Mouse (Mus musculus) heart, embryonic 14.5 days (tissue): ENCODE data around the gene Peli2. TPM values are rescaled to one million over a fixed set of nuclear protein-coding genes. Genes with fewer than 3 reads are reported as not detected.

Experiments
- ATAC-seq: fragments of 200-750 bp; cut with Nextera tagmentation; 2 replicates; pipeline ENCODE4 v1.8.0; 2017; ENCODE audit warnings: low read depth, moderate TSS enrichment; ENCODE audit not compliant: insufficient number of reproducible peaks, insufficient read depth, low FRiP score
- H3K27ac ChIP-seq, 2 experiments: fragments of 200-500 bp in 1 of 2; fragments of 300-500 bp in 1 of 2; sonication (generic) in 1 of 2; replicated peaks in 1 of 2; 2 replicates each; pipeline ENCODE4 v1.5.1; 2012 to 2014; ENCODE audit warnings: low read depth in 2 of 2, low read length in 2 of 2, control low read depth in 1 of 2, mild to moderate bottlenecking in 1 of 2, mixed read lengths in 1 of 2; ENCODE audit not compliant: control insufficient read depth in 1 of 2, insufficient read depth in 1 of 2
- H3K27me3 ChIP-seq: fragments of 300-500 bp; sonication (generic); 2 replicates; pipeline ENCODE4 v1.6.1; 2014; ENCODE audit warnings: mild to moderate bottlenecking, low read length, control low read depth; ENCODE audit not compliant: control insufficient read depth, insufficient read depth
- H3K36me3 ChIP-seq: fragments of 300-500 bp; sonication (generic); 2 replicates; pipeline ENCODE4 v1.6.1; 2014; ENCODE audit warnings: mild to moderate bottlenecking, control low read depth, low read length, mixed read lengths; ENCODE audit not compliant: control insufficient read depth, insufficient read depth
- H3K4me1 ChIP-seq, 2 experiments: fragments of 200-500 bp in 1 of 2; fragments of 300-500 bp in 1 of 2; sonication (generic) in 1 of 2; 2 replicates each; pipeline ENCODE4 v1.6.1; 2012 to 2014; ENCODE audit warnings: low read length in 2 of 2, control low read depth in 1 of 2, mixed read lengths in 1 of 2; ENCODE audit not compliant: control insufficient read depth in 2 of 2, insufficient read depth in 2 of 2
- H3K4me2 ChIP-seq: fragments of 300-500 bp; sonication (generic); 2 replicates; pipeline ENCODE4 v1.6.1; 2014; ENCODE audit warnings: mild to moderate bottlenecking, low read length
- H3K4me3 ChIP-seq, 2 experiments: fragments of 200-500 bp in 1 of 2; fragments of 300-500 bp in 1 of 2; sonication (generic) in 1 of 2; 2 replicates each; pipeline ENCODE4 v1.5.1; 2012 to 2014; ENCODE audit warnings: low read length in 2 of 2, mild to moderate bottlenecking in 2 of 2, control low read depth in 1 of 2, low read depth in 1 of 2, moderate library complexity in 1 of 2; ENCODE audit not compliant: control insufficient read depth in 1 of 2, insufficient read depth in 1 of 2
- H3K9ac ChIP-seq: fragments of 300-500 bp; sonication (generic); 2 replicates; pipeline ENCODE4 v1.6.1; 2014; ENCODE audit warnings: mild to moderate bottlenecking, low read length
- H3K9me3 ChIP-seq: fragments of 300-500 bp; sonication (generic); 2 replicates; pipeline ENCODE4 v1.6.1; 2016; ENCODE audit warnings: low read length, control low read depth; ENCODE audit not compliant: control insufficient read depth
- WGBS: fragments of 180-500 bp; shearing (Covaris S2); extraction: QIAGEN DNeasy Blood & Tissue Kit; methylation state at CpG from one replicate; pipeline ENCODE4 v1.1.7; 2014; 5-methylcytosine and 5-hydroxymethylcytosine counted together
- polyA plus RNA-seq: library from polyadenylated mRNA; unstranded; fragments of >200 nt; fragmentation: Nextera tagmentation; extraction: Ambion mirVana; gene quantifications from 2 replicates; pipeline ENCODE4 v1.2.1, GENCODE M21; 2014

Gene Peli2
- polyA plus RNA-seq, 1 experiment from 2014 or later: 5.0 TPM

GRCm38 (mm10) chr14:48127609-48128185 is 7.1 kb downstream of the Peli2 start:
- no peak overlapping the region for H3K9ac ChIP-seq
- H3K4me3 ChIP-seq: no peak overlapping the region
- H3K4me2 ChIP-seq: no peak overlapping the region
- no peaks in the 10 kb centered on the region for H3K9me3 ChIP-seq
- peaks cover 10 to 19% of the 10 kb centered on the region in 2 experiments for H3K4me1 ChIP-seq
- 65% methylated on average over 8 of the region's 8 CpGs for WGBS
- ATAC-seq: no peak
- H3K36me3 ChIP-seq: no peaks in the 10 kb centered on the region
- no peak overlapping the region for H3K27ac ChIP-seq
- H3K27me3 ChIP-seq: peaks cover 28% of the 10 kb centered on the region

GRCm38 (mm10) chr14:48128701-48129100 is 8.1 kb downstream of the Peli2 start:
- no peak for ATAC-seq
- Histone ChIP-seq H3K27me3 (peaks cover 23% of the 10 kb centered on the region), H3K36me3 (no peaks in the 10 kb centered on the region), H3K4me1 (peaks cover 15 to 22% of the 10 kb centered on the region in 2 experiments), H3K4me3 (no peak overlapping the region), H3K9me3 (no peaks in the 10 kb centered on the region), H3K4me2 (no peak overlapping the region), H3K9ac (no peak overlapping the region), H3K27ac (no peak overlapping the region)
- 89% methylated on average over 5 of the region's 5 CpGs for WGBS

GRCm38 (mm10) chr14:48130021-48130420 is 9.4 kb downstream of the Peli2 start:
- 72% methylated on average over 6 of the region's 6 CpGs for WGBS
- Histone ChIP-seq H3K27me3 (peaks cover 16% of the 10 kb centered on the region), H3K36me3 (no peaks in the 10 kb centered on the region), H3K9ac (no peak overlapping the region), H3K9me3 (no peaks in the 10 kb centered on the region), H3K4me3 (no peak overlapping the region), H3K4me1 (peaks cover 23 to 27% of the 10 kb centered on the region in 2 experiments), H3K4me2 (no peak overlapping the region), H3K27ac (no peak overlapping the region)
- ATAC-seq: no peak

GRCm38 (mm10) chr14:48130761-48131575 is 10.3 kb downstream of the Peli2 start:
- no peak overlapping the region for H3K4me3 ChIP-seq
- no peaks in the 10 kb centered on the region for H3K9me3 ChIP-seq
- ATAC-seq: no peak
- peak overlapping the region; percentile 42 to 67 for H3K27ac ChIP-seq
- 49% methylated on average over 20 of the region's 20 CpGs for WGBS
- H3K27me3 ChIP-seq: peaks cover 9% of the 10 kb centered on the region
- no peaks in the 10 kb centered on the region for H3K36me3 ChIP-seq
- peaks cover 23 to 30% of the 10 kb centered on the region in 2 experiments for H3K4me1 ChIP-seq
- peak overlapping the region; percentile 21; the same call in 1 of the 2 replicates for H3K4me2 ChIP-seq
- peak overlapping the region; percentile 11; the same call in 1 of the 2 replicates for H3K9ac ChIP-seq

GRCm38 (mm10) chr14:48131576-48131922 is 10.9 kb downstream of the Peli2 start:
- peaks cover 23 to 30% of the 10 kb centered on the region in 2 experiments for H3K4me1 ChIP-seq
- H3K27me3 ChIP-seq: peaks cover 9% of the 10 kb centered on the region
- no peak overlapping the region for H3K4me3 ChIP-seq
- H3K27ac ChIP-seq: peak overlapping the region; percentile 42 to 67
- H3K4me2 ChIP-seq: peak overlapping the region; percentile 21; the same call in 1 of the 2 replicates
- H3K9ac ChIP-seq: peak overlapping the region; percentile 11; the same call in 1 of the 2 replicates
- 51% methylated on average over 4 of the region's 4 CpGs for WGBS
- no peaks in the 10 kb centered on the region for H3K36me3 ChIP-seq
- no peaks in the 10 kb centered on the region for H3K9me3 ChIP-seq
- peak; percentile 60; the same call in 1 of the 2 replicates for ATAC-seq

- Histone ChIP-seq H3K4me3 (no peak overlapping the region), H3K4me2 (no peak overlapping the region), H3K36me3 (no peaks in the 10 kb centered on the region), H3K27me3 (peaks cover 6% of the 10 kb centered on the region), H3K9me3 (no peaks in the 10 kb centered on the region), H3K27ac (peak overlapping the region in 1 of 2 experiments; percentile 67; a peak in 2 of 4 replicates), H3K9ac (no peak overlapping the region), H3K4me1 (peaks cover 23 to 30% of the 10 kb centered on the region in 2 experiments)
- WGBS: 86% methylated on average over 3 of the region's 3 CpGs
- ATAC-seq: no peak
Observed at GRCm38 (mm10) chr14:48132241-48132640, 11.6 kb downstream of the Peli2 start.

- no peaks in the 10 kb centered on the region for H3K9me3 ChIP-seq
- no peak for ATAC-seq
- H3K27ac ChIP-seq: peak overlapping the region in 1 of 2 experiments; percentile 53; a peak in 1 of 4 replicates
- H3K4me2 ChIP-seq: peak overlapping the region; percentile 56
- H3K4me3 ChIP-seq: 0 out of 4 replicates have a peak overlapping the region, but pooled peaks of 1 of the 2 experiments have one; percentile 9
- peak overlapping the region; percentile 8; the same call in 1 of the 2 replicates for H3K9ac ChIP-seq
- H3K4me1 ChIP-seq: peaks cover 23 to 33% of the 10 kb centered on the region in 2 experiments
- 20% methylated on average over 21 of the region's 21 CpGs for WGBS
- H3K27me3 ChIP-seq: peaks cover 8% of the 10 kb centered on the region
- H3K36me3 ChIP-seq: no peaks in the 10 kb centered on the region
Observed at GRCm38 (mm10) chr14:48132865-48133802, 12.5 kb downstream of the Peli2 start.
